Mouse (Mus musculus) heart, postnatal 4 days (tissue): ENCODE measurements around the gene Ccr2. TPM values are rescaled to one million over a fixed set of nuclear protein-coding genes. Genes with fewer than 3 reads are reported as not detected.
"Not testable (repeated sequence)": the region's sequence is repeated elsewhere in the genome, so short reads cannot be mapped to it uniquely, and the experiment has no call there.

ENCODE experiments used
- DNase-seq: peaks from one replicate; pipeline ENCODE4 v3.0.0; 2021
- total RNA-seq, 2 experiments: library from RNA; stranded (reverse); gene quantifications; 2 replicates each; pipeline ENCODE4 v1.2.3; 2021

Ccr2 gene
- total RNA-seq: under 1 TPM; 0.70 to 0.74 TPM

GRCm38 (mm10) chr9:124101723-124102122, at the start of gene Ccr2:
Gene Ccr2 (plus strand): TSS chr9:124101950.
- DNase-seq: no peak

- DNase-seq: no peak
These were observed 48.2 kb upstream of the Ccr2 start for GRCm38 (mm10) chr9:124053532-124053931.

- no peak for DNase-seq
These were observed 45.5 kb upstream of the Ccr2 start for GRCm38 (mm10) chr9:124056158-124056709.

- DNase-seq: no peak
These were observed 41.9 kb upstream of the Ccr2 start for GRCm38 (mm10) chr9:124059660-124060352.

- not testable (repeated sequence) for DNase-seq
These were observed 40.0 kb upstream of the Ccr2 start for GRCm38 (mm10) chr9:124061474-124062432.

- DNase-seq: no peak
These were observed 35.1 kb upstream of the Ccr2 start for GRCm38 (mm10) chr9:124066572-124067103.

GRCm38 (mm10) chr9:124068098-124069058, 33.4 kb upstream of the Ccr2 start:
- no peak for DNase-seq

- DNase-seq: no peak
These were observed 30.2 kb upstream of the Ccr2 start for GRCm38 (mm10) chr9:124071506-124071905.

- no peak for DNase-seq
These were observed 21.9 kb upstream of the Ccr2 start for GRCm38 (mm10) chr9:124079803-124080202.

GRCm38 (mm10) chr9:124080471-124080870, 21.3 kb upstream of the Ccr2 start:
- DNase-seq: not testable (repeated sequence)

GRCm38 (mm10) chr9:124090441-124090840, 11.3 kb upstream of the Ccr2 start:
- DNase-seq: no peak

- no peak for DNase-seq
These were observed 2.6 kb upstream of the Ccr2 start for GRCm38 (mm10) chr9:124099127-124099526.

GRCm38 (mm10) chr9:124100357-124100756, 1.4 kb upstream of the Ccr2 start:
- DNase-seq: no peak

- no peak for DNase-seq
These were observed 1.4 kb downstream of the Ccr2 start for GRCm38 (mm10) chr9:124103199-124103598.

GRCm38 (mm10) chr9:124105196-124105595, 3.4 kb downstream of the Ccr2 start:
- DNase-seq: no peak

- no peak for DNase-seq
These were observed 5.5 kb downstream of the Ccr2 start for GRCm38 (mm10) chr9:124107232-124107631.

- no peak for DNase-seq
These were observed 6.8 kb downstream of the Ccr2 start for GRCm38 (mm10) chr9:124108356-124109127.

GRCm38 (mm10) chr9:124111997-124112396, 10.2 kb downstream of the Ccr2 start:
- DNase-seq: no peak

- no peak for DNase-seq
These were observed 11.0 kb downstream of the Ccr2 start for GRCm38 (mm10) chr9:124112591-124113239.

GRCm38 (mm10) chr9:124113777-124114176, 12.0 kb downstream of the Ccr2 start:
- DNase-seq: no peak
